Mouse (Mus musculus): ENCODE measurements around the gene Olfr850. TPM values are rescaled to one million over a fixed set of nuclear protein-coding genes. Genes with fewer than 3 reads are reported as not detected.

The Olfr850 gene
- total RNA-seq (2021) = not detected
- long read RNA-seq, experiment 1 = 0 reads
- long read RNA-seq, experiment 2 = 0 reads

- intact Hi-C loops (cut with DNase I) = no loop called here
- DNase-seq = no peak
These were observed at the start of gene Olfr850 for GRCm38 (mm10) chr9:19478148-19478547. Gene Olfr850, minus strand, starts transcription at chr9:19478248.

GRCm38 (mm10) chr9:19492995-19493394 lies 14.9 kb upstream of the Olfr850 start, which contains the start of gene Olfr851:
Gene Olfr851, plus strand, starts transcription at chr9:19493295.
- no peak for DNase-seq
- intact Hi-C loops (cut with DNase I) = no loop called here

GRCm38 (mm10) chr9:19439966-19440365 lies 38.1 kb downstream of the Olfr850 start, which contains the start of gene Olfr849:
Gene Olfr849, plus strand, starts transcription at chr9:19440266.
- no peak for DNase-seq
- intact Hi-C loops (cut with DNase I) = no loop called here

Other genes starting within 250 kb of the Olfr850 start
- gene Olfr843, start 226.3 kb downstream of the Olfr850 start, total RNA-seq (2021) = not detected
- gene Olfr844, start 161.9 kb downstream of the Olfr850 start, total RNA-seq (2021) = not detected
- gene Olfr845, start 141.8 kb downstream of the Olfr850 start, total RNA-seq (2021) = not detected
- not detected for gene Olfr846, start 114.2 kb downstream of the Olfr850 start, total RNA-seq (2021)
- not detected for gene Olfr847, start 99.6 kb downstream of the Olfr850 start, total RNA-seq (2021)
- gene Olfr849, start 38.0 kb downstream of the Olfr850 start, total RNA-seq (2021) = not detected
- not detected for gene Olfr851, start 15.0 kb upstream of the Olfr850 start, total RNA-seq (2021)
- gene Olfr853, start 62.8 kb upstream of the Olfr850 start, total RNA-seq (2021) = not detected
- gene Olfr854, start 89.1 kb upstream of the Olfr850 start, total RNA-seq (2021) = not detected
- not detected for gene Olfr855, start 104.4 kb upstream of the Olfr850 start, total RNA-seq (2021)
- gene Zfp317, start 143.9 kb upstream of the Olfr850 start, total RNA-seq (2021) = 10 to 100 TPM; 12.6 to 13.3 TPM
- gene Olfr857, start 231.2 kb upstream of the Olfr850 start, total RNA-seq (2021) = not detected